Mouse (Mus musculus): Measurements from ENCODE around the gene D10Jhu81e. TPM values are rescaled to one million over a fixed set of nuclear protein-coding genes. Genes with fewer than 3 reads are reported as not detected.
"Not testable (repeated sequence)": the region's sequence is repeated elsewhere in the genome, so short reads cannot be mapped to it uniquely, and the experiment has no call there.

D10Jhu81e gene
- total RNA-seq, 2 experiments from 2014 or later, result 221 to 288 TPM

- DNase-seq, result peak in 1 of 2 experiments; percentile 14
Observed at GRCm38 (mm10) chr10:78129998-78130397, 39.6 kb downstream of the D10Jhu81e start.

DNA sequence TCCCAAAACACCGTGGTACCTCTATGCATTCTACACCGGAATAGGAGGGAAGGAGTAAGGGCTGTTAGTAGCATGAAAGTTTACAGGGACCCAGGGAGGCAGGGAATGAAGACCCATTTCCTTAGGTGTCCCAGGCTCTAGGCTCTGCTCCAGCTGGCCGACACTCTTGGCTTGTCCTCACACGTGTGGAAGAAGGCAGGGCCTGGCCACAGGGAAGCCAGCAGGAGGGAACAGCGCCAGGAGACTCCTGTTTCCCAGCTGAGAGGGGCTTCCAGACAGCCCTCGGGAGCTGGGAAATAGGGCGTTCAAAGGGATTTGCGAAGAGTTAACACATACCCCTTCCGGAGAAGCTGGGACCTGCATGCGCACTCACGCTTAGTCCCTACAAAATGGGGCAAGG is 40.2 kb downstream of the D10Jhu81e start:
- DNase-seq, result peak; percentile 17 to 51

DNA sequence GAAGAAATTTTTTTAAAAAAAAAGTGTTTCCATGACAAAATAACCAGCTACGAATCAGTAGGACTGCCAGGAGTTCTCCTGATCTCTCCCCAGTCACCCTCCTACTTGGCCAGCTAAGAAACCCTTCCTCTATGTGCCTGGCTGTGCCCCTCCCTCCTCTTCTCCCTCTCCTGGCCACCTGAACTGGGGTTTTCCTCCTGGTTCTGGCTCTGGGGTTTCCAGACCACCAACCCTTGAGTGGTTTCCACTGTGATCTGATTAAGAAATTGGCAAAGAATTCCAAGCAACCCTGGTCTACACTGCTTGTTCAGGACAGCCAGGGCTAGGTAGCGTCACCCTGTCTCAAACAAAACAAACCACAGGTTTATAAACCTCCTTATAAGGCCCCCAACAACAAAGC is 40.9 kb downstream of the D10Jhu81e start:
- DNase-seq, result no peak

DNA sequence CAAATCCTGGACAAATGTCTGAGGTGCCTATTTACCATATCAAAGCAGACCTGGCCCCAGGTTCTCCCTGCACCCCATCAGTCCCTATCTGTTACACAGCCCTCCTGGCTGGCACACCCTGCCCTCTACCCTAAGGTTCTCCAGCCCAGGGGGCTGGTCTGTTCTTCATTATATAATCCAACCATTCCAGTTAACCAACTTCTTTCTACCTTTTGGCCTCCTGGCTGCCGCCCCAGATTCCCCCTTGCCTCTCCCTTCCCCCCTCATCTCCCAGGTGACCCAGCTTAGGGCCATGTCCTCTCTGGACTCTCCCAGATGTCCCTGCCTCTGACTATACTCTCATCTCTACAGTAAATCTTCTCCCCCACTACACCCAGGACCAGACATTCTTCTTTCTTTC is 41.7 kb downstream of the D10Jhu81e start:
- no peak for DNase-seq

DNA sequence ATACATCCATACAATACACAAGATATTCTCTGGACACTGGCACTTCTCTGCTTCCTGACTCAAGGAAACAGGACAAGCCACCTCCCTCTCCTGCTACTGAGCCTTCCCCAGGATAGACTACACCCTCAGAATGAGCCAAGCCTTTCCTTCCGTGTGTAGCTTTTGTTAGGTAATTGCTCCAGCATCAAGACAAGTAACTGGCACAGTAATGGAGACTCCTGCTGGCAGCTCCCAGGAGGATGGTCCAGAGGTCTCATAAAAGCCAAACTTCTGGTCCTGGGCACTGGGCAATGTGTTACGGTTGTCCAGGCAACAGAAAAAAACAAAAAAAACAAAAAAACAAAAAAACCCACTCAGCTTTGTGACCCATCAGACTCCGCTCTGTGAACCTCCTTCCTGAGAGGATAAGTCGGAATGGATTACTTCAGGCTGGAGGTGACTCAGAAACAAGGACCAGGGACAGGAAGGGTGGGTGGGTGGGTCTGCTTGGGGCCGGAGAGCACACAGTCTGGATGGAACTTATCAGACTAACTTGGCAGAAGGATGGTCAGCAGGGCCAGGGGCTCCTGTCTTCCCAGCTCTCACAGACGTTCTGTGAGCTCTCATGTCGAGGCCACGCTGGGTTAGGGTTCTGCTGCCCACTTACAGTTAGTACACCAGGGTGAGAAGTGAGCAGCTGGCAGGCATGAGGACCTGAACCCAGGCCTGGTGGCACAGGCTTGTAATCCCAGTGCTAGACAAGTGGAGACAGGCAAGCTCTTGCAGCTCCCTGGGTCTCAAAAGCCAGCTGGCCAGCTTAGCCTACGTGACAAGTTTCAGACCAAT is 42.3 kb downstream of the D10Jhu81e start:
- DNase-seq, result no peak

- DNase-seq, result no peak
Observed at GRCm38 (mm10) chr10:78126311-78126710, 43.3 kb downstream of the D10Jhu81e start.

DNA sequence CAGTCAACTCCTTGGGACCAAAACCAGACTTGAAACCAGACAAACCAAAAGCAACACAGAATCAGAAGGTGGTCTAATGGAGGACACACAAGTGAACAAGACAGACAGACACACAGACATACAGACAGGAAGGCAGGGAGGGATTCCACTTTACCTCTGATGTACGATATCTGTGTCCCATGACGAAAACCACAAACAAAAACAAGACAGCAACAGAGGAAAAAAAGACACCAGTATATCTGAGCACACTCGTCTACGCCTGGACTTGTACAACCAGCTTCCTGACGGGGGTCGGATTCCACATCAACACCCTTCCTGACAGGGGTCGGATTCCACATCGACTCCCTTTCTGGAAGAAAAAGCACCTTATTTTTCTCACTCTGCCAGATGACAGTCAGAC is 44.5 kb downstream of the D10Jhu81e start:
- not testable (repeated sequence) for DNase-seq

- DNase-seq, result not testable (repeated sequence)
Observed at GRCm38 (mm10) chr10:78124137-78124536, 45.4 kb downstream of the D10Jhu81e start.

- DNase-seq, result no peak
Observed at GRCm38 (mm10) chr10:78119422-78119821, 50.2 kb downstream of the D10Jhu81e start.

- DNase-seq, result no peak
Observed at GRCm38 (mm10) chr10:78115153-78115552, 54.4 kb downstream of the D10Jhu81e start.

DNA sequence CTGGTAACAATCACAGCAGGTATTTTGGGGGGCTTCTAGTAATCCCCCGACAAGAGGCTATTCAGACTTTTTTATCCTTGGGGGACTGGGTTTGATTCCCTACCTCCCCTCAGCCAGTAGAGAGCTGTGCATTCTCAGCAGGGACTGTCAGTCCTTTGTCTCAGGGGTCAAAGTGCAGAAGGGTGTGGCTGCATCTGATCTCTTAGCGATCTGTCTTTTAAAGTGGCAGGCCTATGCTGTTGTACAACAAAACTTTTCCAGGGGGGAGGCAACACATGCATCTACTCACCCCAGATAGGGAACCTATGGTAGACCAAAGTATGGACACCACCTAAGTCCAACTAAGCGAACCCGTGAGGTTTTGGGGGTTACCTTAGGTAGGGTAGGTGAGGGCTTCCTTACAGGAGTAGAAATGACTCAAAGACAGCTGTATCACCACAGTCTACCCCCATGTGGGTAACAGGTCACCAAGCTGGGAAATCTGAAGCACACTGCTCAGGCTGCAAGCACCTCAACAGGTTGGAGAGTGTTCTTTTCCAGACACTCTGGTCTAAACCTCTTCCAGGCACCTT is 55.0 kb downstream of the D10Jhu81e start:
- DNase-seq, result no peak

Other genes with a start within 250 kb of the D10Jhu81e start
- 1 to 10 TPM; 2.2 to 4.7 TPM for gene Trpm2, start 199.2 kb downstream of the D10Jhu81e start, total RNA-seq (2021)
- 10 to 100 TPM; 18.6 to 20.9 TPM for gene 1810043G02Rik, start 191.3 kb downstream of the D10Jhu81e start, total RNA-seq (2021)
- 100 to 1,000 TPM; 116 to 131 TPM for gene Pfkl, start 159.7 kb downstream of the D10Jhu81e start, total RNA-seq (2021)
- gene Dnmt3l, start 127.8 kb downstream of the D10Jhu81e start, total RNA-seq (2021), result 10 to 100 TPM; 24.1 to 38.1 TPM
- not detected for gene Aire, start 126.2 kb downstream of the D10Jhu81e start, total RNA-seq (2021)
- 10 to 100 TPM; 11.6 to 21.6 TPM for gene Icosl, start 100.5 kb downstream of the D10Jhu81e start, total RNA-seq (2021)
- 10 to 100 TPM; 17.9 to 22.8 TPM for gene Pwp2, start 15.4 kb upstream of the D10Jhu81e start, total RNA-seq (2021)
- 10 to 100 TPM; 50.7 to 53.6 TPM for gene Trappc10, start 74.9 kb upstream of the D10Jhu81e start, total RNA-seq (2021)
- 100 to 1,000 TPM; 293 to 406 TPM for gene Agpat3, start 182.7 kb upstream of the D10Jhu81e start, total RNA-seq (2021)
- gene Rrp1, start 243.3 kb upstream of the D10Jhu81e start, total RNA-seq (2021), result 100 to 1,000 TPM; 243 to 258 TPM